Mouse (Mus musculus): ENCODE data around the gene Rpl37a. TPM values are rescaled to one million over a fixed set of nuclear protein-coding genes. Genes with fewer than 3 reads are reported as not detected.
A peak's percentile ranks its signal among the peaks of the same experiment; 100 is the strongest.

The Rpl37a gene
- polyA plus RNA-seq, 1 experiment from 2014 or later = 1,254 TPM

- no peaks in the 10 kb centered on the region for H3K4me1 ChIP-seq (ENCODE audit: control insufficient read depth, insufficient read depth, low read length)
- WGBS (ENCODE audit: insufficient replicate concordance) = 84% methylated on average over 2 of the region's 2 CpGs
- no peak overlapping the region for H3K27ac ChIP-seq (ENCODE audit: low read depth, low read length)
- H3K4me2 ChIP-seq = no peak overlapping the region
- H3K27me3 ChIP-seq (ENCODE audit: control insufficient read depth, insufficient read depth, low read length) = no peaks in the 10 kb centered on the region
- H3K4me3 ChIP-seq (ENCODE audit: low read depth, low read length) = no peak overlapping the region
- ATAC-seq (replicated peaks; ENCODE audit: insufficient number of reproducible peaks, low FRiP score, low TSS enrichment) = no peak
- H3K9ac ChIP-seq (ENCODE audit: low read depth, low read length) = no peak overlapping the region
- H3K36me3 ChIP-seq (ENCODE audit: control insufficient read depth, insufficient read depth, low read length) = no peaks in the 10 kb centered on the region
- no peaks in the 10 kb centered on the region for H3K9me3 ChIP-seq (replicated peaks; ENCODE audit: control insufficient read depth, low read length)
Measured at GRCm38 (mm10) chr1:72724354-72724753, 13.3 kb downstream of the Rpl37a start.

DNA sequence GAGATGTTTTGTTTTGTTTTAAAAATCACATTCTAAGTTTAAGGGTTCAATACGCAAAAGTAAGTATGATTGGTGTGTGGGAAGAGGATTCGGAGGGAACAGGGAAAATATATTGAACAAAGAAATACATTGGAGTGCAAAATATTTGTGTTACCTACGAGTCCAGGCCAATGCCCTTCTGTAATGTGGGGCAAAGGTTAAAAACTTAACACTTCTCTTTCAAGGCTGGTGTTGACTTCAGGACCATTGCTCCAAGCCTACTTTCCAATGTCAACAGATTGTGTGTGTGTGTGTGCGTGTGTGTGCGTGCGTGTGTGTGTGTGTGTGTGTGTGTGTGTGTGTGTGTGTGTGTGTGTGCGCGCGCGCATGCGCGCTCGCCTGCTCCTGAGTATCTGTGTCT, 14.9 kb downstream of the Rpl37a start:
- WGBS (ENCODE audit: insufficient replicate concordance) = 94% methylated on average over 13 of the region's 13 CpGs
- no peak overlapping the region for H3K4me2 ChIP-seq
- no peaks in the 10 kb centered on the region for H3K27me3 ChIP-seq (ENCODE audit: control insufficient read depth, insufficient read depth, low read length)
- no peak overlapping the region for H3K4me3 ChIP-seq (ENCODE audit: low read depth, low read length)
- no peaks in the 10 kb centered on the region for H3K9me3 ChIP-seq (replicated peaks; ENCODE audit: control insufficient read depth, low read length)
- no peaks in the 10 kb centered on the region for H3K36me3 ChIP-seq (ENCODE audit: control insufficient read depth, insufficient read depth, low read length)
- no peak overlapping the region for H3K9ac ChIP-seq (ENCODE audit: low read depth, low read length)
- no peak for ATAC-seq (replicated peaks; ENCODE audit: insufficient number of reproducible peaks, low FRiP score, low TSS enrichment)
- no peaks in the 10 kb centered on the region for H3K4me1 ChIP-seq (ENCODE audit: control insufficient read depth, insufficient read depth, low read length)
- H3K27ac ChIP-seq (ENCODE audit: low read depth, low read length) = no peak overlapping the region

- no peak for ATAC-seq (replicated peaks; ENCODE audit: insufficient number of reproducible peaks, low FRiP score, low TSS enrichment)
- H3K36me3 ChIP-seq (ENCODE audit: control insufficient read depth, insufficient read depth, low read length) = no peaks in the 10 kb centered on the region
- no peaks in the 10 kb centered on the region for H3K27me3 ChIP-seq (ENCODE audit: control insufficient read depth, insufficient read depth, low read length)
- no peak overlapping the region for H3K9ac ChIP-seq (ENCODE audit: low read depth, low read length)
- H3K4me3 ChIP-seq (ENCODE audit: low read depth, low read length) = no peak overlapping the region
- no peak overlapping the region for H3K27ac ChIP-seq (ENCODE audit: low read depth, low read length)
- H3K4me1 ChIP-seq (ENCODE audit: control insufficient read depth, insufficient read depth, low read length) = no peaks in the 10 kb centered on the region
- no peaks in the 10 kb centered on the region for H3K9me3 ChIP-seq (replicated peaks; ENCODE audit: control insufficient read depth, low read length)
- 85% methylated on average over 4 of the region's 4 CpGs for WGBS (ENCODE audit: insufficient replicate concordance)
- no peak overlapping the region for H3K4me2 ChIP-seq
Measured at GRCm38 (mm10) chr1:72728781-72729180, 17.7 kb downstream of the Rpl37a start.

DNA sequence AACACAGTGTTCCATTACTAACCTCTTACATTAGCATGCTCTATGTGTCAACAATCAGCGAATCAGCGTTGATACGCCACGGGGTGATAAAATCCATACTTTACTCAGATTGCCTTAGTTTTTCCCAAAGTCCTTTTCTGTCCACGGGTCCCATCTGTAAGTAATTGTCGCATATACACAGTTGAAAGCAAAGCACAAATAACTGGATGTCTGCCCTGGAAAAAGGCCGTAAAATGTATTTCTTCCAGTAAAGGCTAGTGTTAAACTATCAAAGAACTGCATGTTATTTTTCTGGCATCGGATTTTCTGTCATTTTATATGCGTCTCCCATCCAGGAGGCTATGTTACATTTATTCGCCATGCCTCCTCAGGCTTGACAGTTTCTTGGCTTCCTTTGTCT, 19.0 kb downstream of the Rpl37a start:
- Histone ChIP-seq H3K27me3 (ENCODE audit: control insufficient read depth, insufficient read depth, low read length) (no peaks in the 10 kb centered on the region), H3K4me2 (no peak overlapping the region), H3K4me1 (ENCODE audit: control insufficient read depth, insufficient read depth, low read length) (no peaks in the 10 kb centered on the region), H3K36me3 (ENCODE audit: control insufficient read depth, insufficient read depth, low read length) (no peaks in the 10 kb centered on the region), H3K9me3 (replicated peaks; ENCODE audit: control insufficient read depth, low read length) (no peaks in the 10 kb centered on the region), H3K9ac (ENCODE audit: low read depth, low read length) (no peak overlapping the region), H3K4me3 (ENCODE audit: low read depth, low read length) (no peak overlapping the region), H3K27ac (ENCODE audit: low read depth, low read length) (no peak overlapping the region)
- 81% methylated on average over 10 of the region's 10 CpGs for WGBS (ENCODE audit: insufficient replicate concordance)
- no peak for ATAC-seq (replicated peaks; ENCODE audit: insufficient number of reproducible peaks, low FRiP score, low TSS enrichment)

DNA sequence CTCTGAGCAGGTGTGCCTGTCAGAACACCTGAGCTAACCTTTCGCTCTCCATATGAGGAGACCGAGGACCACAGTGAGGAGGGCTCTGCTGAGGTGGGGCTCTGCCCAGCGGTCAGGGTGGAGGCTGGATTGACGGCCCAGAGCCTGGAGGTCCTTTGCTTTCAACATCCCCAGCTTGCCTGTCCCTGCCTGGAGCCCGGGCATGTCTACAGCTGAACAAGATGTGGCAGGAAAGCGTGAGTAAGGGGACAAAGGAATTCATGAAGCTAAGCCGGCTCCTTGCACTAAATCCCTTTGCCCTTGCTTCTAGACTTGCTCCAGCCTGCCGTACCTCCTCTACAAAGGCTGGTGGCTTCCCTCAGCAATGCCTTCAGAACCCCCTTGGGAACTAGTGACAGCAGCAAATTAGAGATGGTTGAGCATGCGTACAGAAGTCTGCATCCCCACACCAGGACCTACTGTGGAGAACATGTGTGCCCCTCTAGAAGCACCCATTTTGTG, 22.2 kb downstream of the Rpl37a start:
- ATAC-seq (replicated peaks; ENCODE audit: insufficient number of reproducible peaks, low FRiP score, low TSS enrichment) = no peak
- 80% methylated on average over 9 of the region's 9 CpGs for WGBS (ENCODE audit: insufficient replicate concordance)

GRCm38 (mm10) chr1:72736397-72737125, 25.5 kb downstream of the Rpl37a start:
- WGBS (ENCODE audit: insufficient replicate concordance) = 42% methylated on average over 13 of the region's 13 CpGs
- no peaks in the 10 kb centered on the region for H3K27me3 ChIP-seq (ENCODE audit: control insufficient read depth, insufficient read depth, low read length)
- peak overlapping the region; percentile 7; the same call in 1 of the 2 replicates for H3K4me2 ChIP-seq
- no peaks in the 10 kb centered on the region for H3K4me1 ChIP-seq (ENCODE audit: control insufficient read depth, insufficient read depth, low read length)
- H3K36me3 ChIP-seq (ENCODE audit: control insufficient read depth, insufficient read depth, low read length) = no peaks in the 10 kb centered on the region
- no peak overlapping the region for H3K4me3 ChIP-seq (ENCODE audit: low read depth, low read length)
- no peaks in the 10 kb centered on the region for H3K9me3 ChIP-seq (replicated peaks; ENCODE audit: control insufficient read depth, low read length)
- H3K9ac ChIP-seq (ENCODE audit: low read depth, low read length) = no peak overlapping the region
- H3K27ac ChIP-seq (ENCODE audit: low read depth, low read length) = no peak overlapping the region
- no peak for ATAC-seq (replicated peaks; ENCODE audit: insufficient number of reproducible peaks, low FRiP score, low TSS enrichment)

More for the DNA sequence above, 22.2 kb downstream of the Rpl37a start:
- H3K36me3 ChIP-seq (ENCODE audit: control insufficient read depth, insufficient read depth, low read length) = no peaks in the 10 kb centered on the region
- H3K4me3 ChIP-seq (ENCODE audit: low read depth, low read length) = no peak overlapping the region
- H3K27me3 ChIP-seq (ENCODE audit: control insufficient read depth, insufficient read depth, low read length) = no peaks in the 10 kb centered on the region
- no peaks in the 10 kb centered on the region for H3K9me3 ChIP-seq (replicated peaks; ENCODE audit: control insufficient read depth, low read length)
- H3K27ac ChIP-seq (ENCODE audit: low read depth, low read length) = no peak overlapping the region
- H3K9ac ChIP-seq (ENCODE audit: low read depth, low read length) = no peak overlapping the region
- H3K4me1 ChIP-seq (ENCODE audit: control insufficient read depth, insufficient read depth, low read length) = no peaks in the 10 kb centered on the region
- H3K4me2 ChIP-seq = no peak overlapping the region

GRCm38 (mm10) chr1:72738946-72739680, 28.0 kb downstream of the Rpl37a start:
- H3K27me3 ChIP-seq (ENCODE audit: control insufficient read depth, insufficient read depth, low read length) = no peaks in the 10 kb centered on the region
- H3K9me3 ChIP-seq (replicated peaks; ENCODE audit: control insufficient read depth, low read length) = no peaks in the 10 kb centered on the region
- H3K9ac ChIP-seq (ENCODE audit: low read depth, low read length) = no peak overlapping the region
- H3K36me3 ChIP-seq (ENCODE audit: control insufficient read depth, insufficient read depth, low read length) = no peaks in the 10 kb centered on the region
- H3K27ac ChIP-seq (ENCODE audit: low read depth, low read length) = no peak overlapping the region
- H3K4me3 ChIP-seq (ENCODE audit: low read depth, low read length) = no peak overlapping the region
- H3K4me2 ChIP-seq = no peak overlapping the region
- ATAC-seq (replicated peaks; ENCODE audit: insufficient number of reproducible peaks, low FRiP score, low TSS enrichment) = no peak
- 81% methylated on average over 15 of the region's 15 CpGs for WGBS (ENCODE audit: insufficient replicate concordance)
- no peaks in the 10 kb centered on the region for H3K4me1 ChIP-seq (ENCODE audit: control insufficient read depth, insufficient read depth, low read length)

DNA sequence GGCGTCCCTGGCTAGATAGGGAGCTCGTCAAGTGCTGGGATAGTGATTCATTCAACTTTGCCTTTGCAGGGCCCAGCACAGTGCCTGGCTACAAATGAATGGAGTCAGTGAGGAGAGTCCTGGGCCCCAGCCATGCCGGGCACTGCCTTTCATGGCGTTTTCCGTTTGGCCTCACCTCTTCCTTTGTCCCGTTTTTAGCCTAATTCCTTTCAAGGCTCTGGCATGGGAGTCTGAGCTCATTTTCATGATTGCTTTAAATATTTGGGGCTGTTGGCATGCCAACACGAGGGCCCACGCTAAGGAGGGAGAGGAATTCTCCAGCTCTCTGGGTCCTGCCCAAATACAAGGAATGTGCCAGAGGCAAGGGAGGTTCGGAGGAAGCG, 28.6 kb downstream of the Rpl37a start:
- no peak for ATAC-seq (replicated peaks; ENCODE audit: insufficient number of reproducible peaks, low FRiP score, low TSS enrichment)
- WGBS (ENCODE audit: insufficient replicate concordance) = 77% methylated on average over 10 of the region's 10 CpGs
- Histone ChIP-seq H3K4me2 (no peak overlapping the region), H3K27ac (ENCODE audit: low read depth, low read length) (no peak overlapping the region), H3K9me3 (replicated peaks; ENCODE audit: control insufficient read depth, low read length) (no peaks in the 10 kb centered on the region), H3K9ac (ENCODE audit: low read depth, low read length) (no peak overlapping the region), H3K4me3 (ENCODE audit: low read depth, low read length) (no peak overlapping the region), H3K4me1 (ENCODE audit: control insufficient read depth, insufficient read depth, low read length) (no peaks in the 10 kb centered on the region), H3K36me3 (ENCODE audit: control insufficient read depth, insufficient read depth, low read length) (no peaks in the 10 kb centered on the region), H3K27me3 (ENCODE audit: control insufficient read depth, insufficient read depth, low read length) (no peaks in the 10 kb centered on the region)

Data from heart, embryonic 11.5 days (tissue).